Mouse (Mus musculus) urinary bladder, postnatal 4 days (tissue): ENCODE results near the gene Tra2a.
"Not testable (repeated sequence)": the region's sequence is repeated elsewhere in the genome, so short reads cannot be mapped to it uniquely, and the experiment has no call there.

Experiments used
- DNase-seq, 2 experiments: peaks; one replicate each; pipeline ENCODE4 v3.0.0; 2021 to 2022; ENCODE audit warnings: low spot score in 2 of 2

The Tra2a gene

DNA sequence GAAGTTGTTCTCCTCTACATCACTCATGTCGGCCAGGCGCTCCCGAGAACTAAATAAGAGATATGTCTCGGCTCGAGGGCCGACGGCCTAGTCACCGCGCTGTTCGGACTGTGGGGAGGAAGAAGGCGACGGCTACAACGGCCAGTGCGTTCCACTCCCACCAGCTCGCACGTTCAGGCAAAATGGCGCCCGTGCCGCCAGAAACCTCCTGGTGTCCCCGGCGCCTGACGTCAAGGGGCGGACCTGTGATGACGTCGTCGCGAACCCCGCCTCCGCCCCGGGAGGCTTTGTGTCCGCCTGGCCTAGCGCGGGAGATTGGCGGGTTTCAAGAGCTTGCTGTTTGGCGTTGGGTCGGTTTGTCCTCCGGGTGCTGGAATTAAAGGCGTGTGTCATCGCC, at the start of gene Tra2a:
Tra2a (minus strand) TSS at position 187 of the 397 bp plus-strand sequence.
- peak; percentile 93 to 96 for DNase-seq

- DNase-seq: no peak
Measured at GRCm38 (mm10) chr6:49298286-49298685, 34.5 kb upstream of the Tra2a start.

DNA sequence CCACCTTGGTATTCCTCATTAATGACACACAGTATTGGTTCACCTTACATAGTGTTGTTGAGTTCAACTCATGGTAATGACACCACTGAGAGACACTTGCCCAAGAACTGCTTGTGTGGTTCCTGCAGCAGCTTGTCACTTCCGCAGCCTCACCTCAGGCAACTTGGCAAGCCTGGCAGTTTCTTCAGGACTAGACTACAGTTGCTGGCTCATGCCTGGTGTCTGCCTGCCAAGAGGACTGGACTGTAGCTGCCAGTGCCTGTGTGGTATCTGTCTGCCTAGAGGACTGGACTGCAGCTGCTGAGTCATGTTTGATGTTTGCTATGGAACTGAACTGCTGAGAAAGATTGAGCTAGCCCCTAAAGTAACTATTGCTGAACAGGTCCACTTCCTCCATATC, 18.3 kb upstream of the Tra2a start:
- no peak for DNase-seq

GRCm38 (mm10) chr6:49280942-49281341, 17.1 kb upstream of the Tra2a start:
- DNase-seq: no peak

- DNase-seq: no peak
Measured at GRCm38 (mm10) chr6:49275296-49275695, 11.5 kb upstream of the Tra2a start.

- DNase-seq: no peak
Measured at GRCm38 (mm10) chr6:49274416-49275091, 10.7 kb upstream of the Tra2a start.

DNA sequence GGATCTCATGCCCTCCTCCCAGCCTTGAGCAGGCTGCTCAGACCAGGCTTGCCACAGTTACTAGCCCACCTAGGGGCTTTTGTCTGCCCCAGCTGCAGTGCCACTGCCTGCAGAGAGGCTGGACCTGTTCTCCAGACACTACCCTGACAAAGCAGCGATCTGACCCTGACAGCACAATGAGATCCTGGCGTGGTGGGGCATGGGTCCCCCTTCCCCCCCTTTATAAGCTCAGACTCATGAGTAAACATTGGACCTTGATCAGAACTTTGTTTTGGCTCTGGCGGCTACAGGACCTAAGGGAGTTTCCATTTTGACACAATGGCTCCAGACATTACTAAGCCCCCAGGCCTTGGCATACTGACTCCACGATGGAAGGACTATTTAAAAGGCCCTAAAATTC, 10.1 kb upstream of the Tra2a start:
- no peak for DNase-seq

DNA sequence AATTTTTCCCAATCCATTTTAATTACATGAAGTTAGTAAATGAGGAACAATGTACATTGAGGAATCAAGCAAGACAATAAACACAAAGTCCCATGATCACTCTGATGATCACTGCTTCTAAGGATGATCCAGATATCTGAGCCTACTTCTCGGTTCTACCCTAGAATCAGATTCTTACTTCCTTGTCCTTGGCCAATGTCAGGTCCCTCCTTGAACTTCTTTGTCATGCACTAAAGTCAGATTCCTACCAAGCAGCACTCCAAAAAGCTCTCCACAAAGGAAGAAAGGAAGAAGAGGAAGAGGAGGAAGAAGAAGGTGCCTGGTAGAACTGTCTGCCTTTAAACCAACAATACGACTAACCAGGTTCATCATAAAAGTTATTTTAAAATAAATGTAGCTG, 9.0 kb upstream of the Tra2a start:
- DNase-seq: no peak

DNA sequence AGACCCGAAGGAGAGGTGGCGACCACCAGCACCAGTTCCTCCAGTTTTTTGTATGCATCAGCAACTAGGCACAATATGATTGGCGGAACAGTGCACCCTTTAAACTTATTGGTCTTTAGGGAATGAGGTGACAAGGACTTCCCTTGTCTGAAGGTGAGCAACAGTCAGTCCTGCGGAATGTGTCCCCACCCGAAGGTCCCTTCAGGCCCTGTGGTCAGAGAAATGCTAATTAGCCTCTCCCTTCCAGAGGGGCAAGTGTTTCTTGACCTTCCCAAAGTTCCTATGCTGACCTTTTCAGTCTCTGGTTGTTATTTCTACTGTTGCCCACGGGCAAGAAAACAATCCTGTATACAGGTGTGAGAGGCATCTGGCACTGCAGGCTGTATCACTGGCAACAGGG, 8.0 kb upstream of the Tra2a start:
- no peak for DNase-seq

DNA sequence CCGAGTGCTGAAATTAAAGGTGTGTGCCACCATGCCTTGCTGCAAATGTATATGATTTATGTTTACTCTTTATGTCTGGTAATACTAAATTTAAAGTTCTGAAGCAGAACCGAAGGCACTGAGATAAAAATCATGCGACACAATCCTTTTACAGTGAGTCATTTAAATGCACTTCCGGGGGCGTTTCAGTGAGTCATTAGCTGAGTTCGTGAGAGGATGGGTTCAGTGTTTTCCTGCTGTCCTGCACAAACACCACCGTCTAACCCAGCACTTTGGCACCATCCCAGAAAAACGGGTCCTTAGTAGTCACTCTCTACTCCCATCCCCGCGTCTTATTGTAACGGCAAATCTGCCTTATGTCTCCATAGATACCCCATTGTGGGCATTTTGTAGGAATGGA, 6.1 kb upstream of the Tra2a start:
- DNase-seq: no peak

- DNase-seq: peak; percentile 62 to 81
Measured at GRCm38 (mm10) chr6:49269200-49269599, 5.4 kb upstream of the Tra2a start.

GRCm38 (mm10) chr6:49267686-49268085, 3.9 kb upstream of the Tra2a start:
- DNase-seq: no peak

DNA sequence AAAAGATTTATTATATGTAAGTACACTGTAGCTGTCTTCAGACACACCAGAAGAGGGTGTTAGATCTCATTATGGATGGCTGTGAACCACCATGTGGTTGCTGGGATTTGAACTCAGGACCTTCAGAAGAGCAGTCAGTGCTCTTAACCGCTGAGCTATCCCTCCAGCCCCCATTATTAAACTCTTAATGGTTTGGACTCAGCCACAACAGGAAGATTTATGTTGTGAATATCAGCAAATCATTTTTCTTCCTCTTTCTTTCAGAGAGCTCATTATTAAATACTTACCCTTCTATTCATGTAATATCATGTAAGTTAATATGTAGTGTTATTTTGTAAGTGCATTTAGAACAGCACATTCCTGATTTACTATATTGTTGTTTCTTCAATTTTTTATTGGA, 1.4 kb upstream of the Tra2a start:
- DNase-seq: not testable (repeated sequence)

DNA sequence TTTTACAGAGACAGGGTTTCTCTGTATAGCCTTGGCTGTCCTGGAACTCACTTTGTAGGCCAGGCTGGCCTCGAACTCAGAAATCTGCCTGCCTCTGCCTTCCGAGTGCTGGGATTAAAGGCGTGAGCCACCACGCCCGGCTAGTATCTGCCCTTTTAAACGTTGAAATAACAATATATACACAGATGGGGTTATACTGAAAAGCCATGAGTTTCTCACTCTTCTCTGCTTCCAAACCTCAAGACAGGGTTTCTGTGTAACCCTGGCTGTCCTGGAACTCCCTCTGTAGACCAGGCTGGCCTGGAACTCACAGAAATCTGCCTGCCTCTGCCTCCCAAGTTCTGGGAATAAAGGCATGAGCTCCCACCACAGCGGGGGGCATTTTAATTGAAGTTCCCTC, 613 bp upstream of the Tra2a start:
- not testable (repeated sequence) for DNase-seq

DNA sequence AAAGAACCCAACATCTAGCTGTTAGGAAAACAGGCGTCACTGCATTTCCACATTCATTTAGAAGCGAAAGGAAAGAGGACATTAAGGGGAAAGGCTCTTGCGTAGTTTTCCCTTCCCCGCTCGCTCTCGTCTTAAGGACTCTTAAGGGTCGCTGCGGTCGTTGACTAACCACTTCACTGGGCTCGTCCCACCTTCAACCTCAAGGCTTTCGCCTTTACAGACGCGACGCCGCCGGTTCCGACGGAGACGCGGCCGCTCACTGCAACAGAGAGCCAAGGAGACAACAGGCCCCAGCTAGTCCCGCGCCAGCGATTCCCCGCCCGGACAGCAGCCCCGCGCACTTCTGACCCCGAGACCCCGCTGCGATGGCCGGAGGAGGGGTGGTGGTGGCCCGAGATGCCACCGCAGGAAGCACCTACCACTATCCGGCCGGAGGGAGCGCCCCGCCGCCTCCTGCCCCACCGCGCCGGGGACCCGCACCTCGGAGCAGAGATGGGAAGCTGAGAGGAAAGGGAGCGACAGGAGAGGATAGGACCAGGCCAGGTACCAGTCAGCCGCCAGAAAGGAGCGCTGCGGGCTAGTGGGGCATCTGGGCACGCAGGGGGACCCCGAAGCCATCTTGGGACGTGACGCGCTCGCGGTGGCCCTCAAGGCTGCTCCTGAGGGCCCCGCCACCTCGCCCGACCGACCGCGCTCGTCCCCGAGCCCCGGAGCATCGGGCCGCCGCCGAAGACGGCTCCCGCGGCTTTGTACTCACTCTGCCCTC, 569 bp downstream of the Tra2a start:
- peak in 1 of 2 experiments; percentile 43 for DNase-seq

DNA sequence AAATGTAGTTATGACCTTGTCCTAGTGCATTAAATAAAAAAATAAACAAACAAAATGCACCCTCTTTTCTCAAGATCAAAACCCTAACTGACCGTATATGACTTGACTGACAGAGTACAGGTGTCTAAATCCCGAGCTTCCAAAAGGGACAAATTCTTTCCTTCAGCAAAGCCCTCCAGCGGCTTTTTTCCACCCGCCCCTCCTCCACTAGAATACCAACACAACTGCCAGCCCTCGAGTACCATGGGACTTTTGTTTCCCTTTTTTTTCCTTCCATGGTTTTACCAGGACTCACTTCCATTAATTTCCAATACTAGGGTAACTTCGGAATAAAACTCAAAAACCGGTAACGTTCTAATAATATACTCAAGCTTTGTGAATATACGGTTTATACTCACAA, 1.4 kb downstream of the Tra2a start:
- no peak for DNase-seq

- DNase-seq: no peak
Measured at GRCm38 (mm10) chr6:49259711-49260110, 4.1 kb downstream of the Tra2a start.

GRCm38 (mm10) chr6:49257880-49258279, 6.0 kb downstream of the Tra2a start:
- no peak for DNase-seq

- no peak for DNase-seq
Measured at GRCm38 (mm10) chr6:49252207-49252606, 11.6 kb downstream of the Tra2a start.

DNA sequence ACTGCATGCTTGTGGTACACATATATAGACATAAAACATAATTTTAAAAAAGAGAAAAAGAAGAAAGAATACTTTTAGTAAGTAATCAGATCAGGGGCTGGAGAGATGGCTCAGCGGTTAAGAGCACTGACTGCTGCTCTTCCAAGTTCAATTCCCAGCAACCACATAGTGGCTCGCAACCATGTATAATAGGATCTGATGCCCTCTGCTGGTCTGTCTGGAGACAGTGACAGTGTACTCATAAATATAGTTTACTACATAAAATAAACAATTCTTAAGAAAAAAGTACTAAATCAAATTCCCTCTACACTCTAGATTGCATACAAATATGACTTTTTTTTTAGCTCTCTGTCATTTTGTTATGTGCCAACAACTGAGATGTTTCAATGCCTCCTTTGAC, 12.6 kb downstream of the Tra2a start:
- no peak for DNase-seq

DNA sequence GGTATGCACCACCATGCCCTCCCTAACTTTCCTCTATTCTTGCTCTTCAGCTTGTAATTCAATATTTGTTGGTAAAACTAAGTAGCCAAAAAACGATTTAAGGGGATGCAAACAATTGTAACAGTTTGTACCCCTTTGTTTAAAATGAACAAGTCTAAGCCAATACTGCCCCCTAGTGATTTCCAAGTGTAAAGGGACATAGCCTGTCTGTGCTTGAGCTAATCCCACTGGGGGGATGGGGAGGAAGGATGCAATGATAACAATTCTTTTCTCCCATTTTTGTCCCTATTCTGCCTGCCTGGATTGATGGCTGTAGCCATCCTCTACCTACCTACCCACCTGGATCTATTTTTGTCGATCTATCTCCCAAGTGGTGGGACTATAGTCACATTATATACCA, 16.6 kb downstream of the Tra2a start:
- no peak for DNase-seq

DNA sequence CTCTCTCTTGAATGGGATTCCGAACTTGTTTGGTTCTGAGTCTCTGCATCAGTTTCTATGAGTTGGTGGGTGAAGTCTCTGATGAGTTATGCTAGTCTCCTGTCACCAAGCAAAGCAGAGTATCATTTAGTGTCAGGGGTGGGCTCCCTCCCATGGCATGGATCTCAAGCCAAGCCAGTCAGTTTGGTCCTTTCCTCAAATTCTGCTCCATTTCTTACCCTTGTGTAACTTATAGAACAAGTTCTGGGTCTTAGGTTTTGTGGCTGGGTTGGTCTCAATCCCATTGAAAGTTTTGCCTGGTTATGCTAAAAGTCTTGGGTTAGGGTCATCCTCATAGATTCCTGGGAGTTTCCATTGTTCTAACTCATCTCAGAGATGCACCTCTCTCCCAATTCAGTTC, 21.5 kb downstream of the Tra2a start:
- DNase-seq: no peak

- DNase-seq: no peak
Measured at GRCm38 (mm10) chr6:49241562-49241961, 22.3 kb downstream of the Tra2a start.
